Mouse (Mus musculus) adrenal gland, adult 8-10 months (tissue): ENCODE results near the gene Cadm3. TPM values are rescaled to one million over a fixed set of nuclear protein-coding genes. Genes with fewer than 3 reads are reported as not detected.
A peak's percentile ranks its signal among the peaks of the same experiment; 100 is the strongest.

Experiments
- DNase-seq: peaks from one replicate; pipeline ENCODE4 v3.0.0; 2022
- total RNA-seq, 4 experiments: library from RNA; stranded (reverse); gene quantifications; 2 replicates each; pipeline ENCODE4 v1.2.4; 2022

Gene Cadm3
- 1 to 10 TPM; 3.5 to 6.9 (median 4.7) TPM for total RNA-seq

DNA sequence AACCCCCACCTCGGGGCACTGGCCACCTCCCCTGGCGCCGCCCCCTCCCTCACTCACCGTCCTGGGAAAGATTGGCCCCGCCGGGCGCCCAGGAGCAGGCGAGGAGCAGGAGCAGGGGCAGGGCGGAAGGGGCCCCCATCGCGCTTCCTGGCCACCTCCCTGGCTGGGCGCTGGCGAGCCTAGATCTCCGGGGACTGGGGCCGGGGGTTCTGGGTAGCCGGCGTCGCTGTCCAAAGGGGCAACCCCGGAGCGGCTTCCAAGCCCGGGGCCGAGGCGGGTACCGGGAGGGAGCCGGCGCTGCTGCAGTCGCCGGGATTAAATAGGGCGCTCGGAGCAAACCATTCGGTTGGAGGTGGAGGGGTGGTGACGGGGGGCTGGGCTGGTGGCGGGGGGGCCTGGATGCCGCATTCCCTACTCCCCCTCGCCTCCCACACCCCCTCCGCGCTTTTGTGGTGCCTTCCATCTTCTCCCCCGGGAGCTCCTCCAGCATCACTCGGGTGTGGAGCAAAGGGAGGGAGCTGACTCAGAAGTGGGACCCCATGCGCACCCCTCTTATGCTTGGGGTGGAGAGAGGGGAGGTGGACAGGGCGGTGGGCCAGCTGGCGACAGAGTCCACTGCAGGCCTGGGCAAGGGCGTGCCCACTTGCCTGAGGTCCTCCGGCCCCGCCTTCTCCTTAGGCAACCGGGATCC, at the start of gene Cadm3:
Cadm3 (minus strand) TSS at position 340 of the 691 bp plus-strand sequence.
- DNase-seq, result no peak

GRCm38 (mm10) chr1:173414631-173415030, 47.1 kb upstream of the Cadm3 start:
- no peak for DNase-seq

- no peak for DNase-seq
Observed at GRCm38 (mm10) chr1:173411863-173412262, 44.4 kb upstream of the Cadm3 start.

- DNase-seq, result no peak
Observed at GRCm38 (mm10) chr1:173409066-173409465, 41.6 kb upstream of the Cadm3 start.

GRCm38 (mm10) chr1:173404696-173405309, 37.3 kb upstream of the Cadm3 start:
- DNase-seq, result no peak

- DNase-seq, result no peak
Observed at GRCm38 (mm10) chr1:173398323-173398970, 31.0 kb upstream of the Cadm3 start.

GRCm38 (mm10) chr1:173391754-173392153, 24.3 kb upstream of the Cadm3 start:
- no peak for DNase-seq

DNA sequence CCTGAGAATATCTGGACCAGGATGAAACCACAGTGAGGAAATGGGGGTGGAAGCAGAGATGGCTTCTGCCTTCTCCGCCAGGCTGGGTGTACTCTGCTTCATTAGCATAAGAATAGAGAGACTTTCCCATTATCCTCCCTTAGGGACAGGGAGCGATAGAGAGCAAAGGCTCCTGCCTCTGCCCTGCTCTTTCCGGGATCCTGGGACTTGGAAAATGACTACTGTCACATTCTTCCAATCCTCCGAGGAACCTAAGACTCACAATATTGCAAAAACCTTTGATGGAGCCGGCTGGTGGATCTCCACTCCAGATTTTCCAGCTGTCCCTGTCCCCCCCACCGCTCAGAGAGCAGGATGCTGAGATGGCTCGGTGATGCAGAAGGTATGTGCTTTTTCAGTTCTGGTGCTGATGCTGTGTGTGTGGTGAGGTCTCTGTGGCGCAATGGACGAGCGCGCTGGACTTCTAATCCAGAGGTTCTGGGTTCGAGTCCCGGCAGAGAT, 22.5 kb upstream of the Cadm3 start:
- no peak for DNase-seq

DNA sequence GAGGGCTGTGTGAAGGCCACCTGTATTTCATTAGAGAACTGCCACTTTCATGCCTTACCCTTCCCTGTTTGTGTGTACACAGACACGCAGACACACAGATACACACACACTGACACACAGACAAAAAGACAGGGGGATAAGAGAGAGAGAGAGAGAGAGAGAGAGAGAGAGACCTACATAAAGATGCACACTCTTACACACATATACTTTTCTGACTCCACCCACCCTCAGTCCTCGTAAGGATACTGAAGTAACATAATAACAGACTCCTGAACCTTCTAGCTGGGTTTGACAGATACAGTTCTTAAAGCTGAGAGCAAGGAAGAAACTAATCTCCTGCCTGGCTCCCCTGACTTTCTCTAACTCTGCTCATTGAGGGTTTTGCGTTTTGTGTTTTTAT, 21.9 kb upstream of the Cadm3 start:
- DNase-seq, result no peak

DNA sequence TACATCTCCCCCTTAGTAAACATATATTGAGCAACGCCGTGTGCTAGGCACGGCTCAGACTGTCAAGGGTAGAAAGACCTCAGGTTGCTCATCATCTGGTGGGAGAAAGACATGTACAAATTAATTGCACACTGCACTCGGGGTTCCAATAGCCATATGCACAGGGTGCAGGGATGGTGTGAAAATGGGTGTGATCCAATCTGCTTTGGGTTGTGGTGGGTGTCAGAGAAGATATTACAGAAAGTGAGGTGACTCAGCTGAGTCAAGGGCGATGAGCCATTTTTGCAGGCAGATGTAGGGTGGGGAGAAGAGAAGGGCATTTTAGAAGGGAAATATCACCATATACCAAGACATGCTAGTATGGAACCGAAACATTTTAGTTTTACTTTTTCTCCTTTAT, 13.9 kb upstream of the Cadm3 start:
- DNase-seq, result no peak

DNA sequence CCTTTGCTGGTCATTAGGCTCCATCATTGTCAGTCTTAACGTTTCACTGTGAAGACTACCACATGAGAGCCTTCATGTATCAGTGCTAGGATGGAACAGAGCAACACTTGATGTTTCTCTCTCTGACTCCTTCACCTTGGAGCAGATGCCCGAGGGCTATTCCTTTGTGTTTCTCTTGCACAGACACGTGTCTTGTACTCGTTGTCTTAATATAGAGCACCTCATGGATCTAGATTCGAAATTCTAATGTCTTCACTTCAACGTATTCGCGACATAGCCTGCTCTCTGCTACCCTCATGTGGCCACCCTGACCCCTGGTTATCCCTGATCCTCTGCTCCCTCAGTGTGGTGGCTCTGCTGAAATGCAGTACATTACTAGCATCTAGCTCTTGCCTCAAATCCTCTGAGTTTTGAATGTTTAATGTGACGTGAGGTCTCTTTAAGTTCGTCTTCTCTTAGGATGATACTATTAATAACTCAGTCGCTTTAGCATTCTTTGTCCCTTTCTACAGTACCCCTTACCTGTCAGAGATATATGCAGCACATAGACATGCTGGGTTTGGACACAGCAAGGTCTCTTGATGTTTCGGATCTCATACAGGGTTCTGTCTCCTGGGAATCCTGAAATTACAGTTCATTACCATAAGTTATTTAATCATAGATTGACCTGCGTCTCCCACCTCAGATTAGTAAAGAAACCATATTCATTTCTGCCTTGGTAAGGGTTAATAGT, 10.1 kb upstream of the Cadm3 start:
- DNase-seq, result no peak

GRCm38 (mm10) chr1:173374020-173374419, 6.5 kb upstream of the Cadm3 start:
- DNase-seq, result no peak

- DNase-seq, result no peak
Observed at GRCm38 (mm10) chr1:173371586-173371985, 4.1 kb upstream of the Cadm3 start.

GRCm38 (mm10) chr1:173370456-173370855, 3.0 kb upstream of the Cadm3 start:
- DNase-seq, result no peak

DNA sequence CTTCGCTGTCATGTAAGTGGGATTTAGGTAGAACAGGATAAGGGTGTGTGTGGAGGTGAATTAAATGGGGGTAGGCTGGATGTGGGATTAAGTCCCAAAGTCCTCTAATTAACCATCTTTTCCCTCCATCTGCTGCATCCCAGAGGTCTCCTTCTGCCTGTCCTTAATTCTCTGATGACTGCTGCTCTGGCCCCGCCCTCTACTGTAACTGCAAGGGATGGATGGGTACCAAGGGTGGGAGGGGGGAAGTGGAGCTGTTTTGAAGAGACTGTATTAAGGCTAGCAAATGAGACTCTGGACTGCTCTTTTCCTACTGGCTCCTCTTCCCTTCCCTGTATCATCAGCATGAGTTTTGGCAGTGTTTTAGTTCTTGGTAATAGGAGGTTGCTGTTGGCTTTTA, 2.1 kb upstream of the Cadm3 start:
- no peak for DNase-seq

DNA sequence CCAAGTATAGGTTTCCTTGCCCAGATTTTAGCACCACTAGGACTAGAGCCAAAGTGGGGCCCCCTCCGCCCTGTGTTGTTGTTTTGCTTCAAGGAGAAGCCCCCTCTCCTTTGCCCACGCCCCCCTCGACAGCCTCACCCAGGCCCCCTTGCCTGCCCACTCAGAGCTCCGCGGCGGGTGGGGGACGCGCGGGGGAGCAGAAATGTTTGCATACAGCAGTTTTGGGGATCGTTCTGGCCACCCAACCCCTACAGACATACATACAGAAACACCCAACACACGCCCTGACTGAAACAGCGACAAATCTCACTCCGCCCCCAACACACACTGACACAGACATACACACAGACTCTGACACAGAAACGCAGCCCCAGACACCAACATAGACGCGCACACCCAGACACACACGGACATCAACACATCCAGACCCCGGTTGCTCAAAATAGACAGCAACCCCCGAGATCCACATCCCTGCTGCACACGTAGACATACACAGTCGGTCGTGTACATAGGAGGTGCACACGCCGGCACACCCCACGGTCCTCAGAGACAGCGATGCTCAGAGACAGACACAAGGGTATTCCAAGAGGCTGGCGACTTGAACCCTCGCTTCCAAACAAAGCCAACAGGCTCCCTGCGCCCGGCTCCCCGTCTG, 667 bp downstream of the Cadm3 start:
- DNase-seq, result no peak

- no peak for DNase-seq
Observed at GRCm38 (mm10) chr1:173365970-173366409, 1.5 kb downstream of the Cadm3 start.

DNA sequence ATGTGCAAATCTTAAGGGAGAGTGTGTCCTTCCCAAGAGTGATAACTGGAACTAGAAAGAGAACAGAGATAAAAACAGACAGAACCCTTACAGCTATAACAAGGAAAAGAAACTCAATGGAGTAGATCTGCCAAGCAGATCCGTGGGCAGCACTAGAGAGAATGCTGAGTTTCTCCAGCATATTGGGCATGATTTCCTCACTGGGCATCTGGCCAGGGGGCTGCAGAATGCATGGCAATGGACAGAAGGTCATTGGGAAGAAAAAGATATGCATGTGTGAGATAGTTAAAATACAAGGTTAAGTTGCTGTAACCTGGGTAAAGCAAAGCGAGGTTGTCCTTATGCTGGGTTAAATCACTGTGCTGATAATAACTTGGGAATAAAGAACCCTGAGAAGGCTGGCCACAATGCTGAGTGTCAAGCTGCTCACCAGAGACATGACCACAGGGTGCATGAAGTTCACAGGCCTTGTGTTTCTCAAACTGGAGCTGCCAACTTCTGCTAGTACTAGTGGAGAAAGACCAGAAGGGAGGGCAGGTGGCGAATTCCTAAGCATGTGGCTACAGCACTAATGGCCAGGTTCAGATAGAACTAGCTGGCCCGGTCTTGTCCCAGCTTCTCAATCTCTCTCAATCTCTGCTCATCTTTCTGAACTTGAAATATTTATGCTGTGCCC, 3.2 kb downstream of the Cadm3 start:
- no peak for DNase-seq

GRCm38 (mm10) chr1:173363436-173363835, 4.1 kb downstream of the Cadm3 start:
- no peak for DNase-seq

- DNase-seq, result peak; percentile 18
Observed at GRCm38 (mm10) chr1:173361651-173362050, 5.8 kb downstream of the Cadm3 start.

- no peak for DNase-seq
Observed at GRCm38 (mm10) chr1:173359590-173360290, 7.8 kb downstream of the Cadm3 start.
